Comparison of ENCODE assay signal across 29 mouse cellular contexts in the genomic region with DNA sequence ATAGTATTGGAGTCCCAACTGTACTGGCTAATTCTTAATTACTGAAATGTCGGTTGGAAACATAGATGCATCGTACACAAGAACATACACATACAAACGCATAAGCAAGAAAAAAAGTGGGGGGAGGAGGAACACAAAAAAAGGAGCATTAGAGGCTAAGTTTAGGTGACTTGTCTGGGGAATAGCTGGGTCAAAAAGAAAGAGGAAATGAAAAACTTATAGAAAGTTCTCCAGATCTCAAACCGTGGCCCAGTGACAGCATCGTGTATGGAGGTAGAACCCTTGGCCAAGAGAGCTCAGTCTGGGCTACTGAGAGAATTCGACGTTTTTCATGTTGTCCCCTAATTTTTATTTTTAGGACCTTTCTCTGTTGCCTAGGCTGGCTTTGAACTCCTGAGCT. TPM values are rescaled to one million over a fixed set of nuclear protein-coding genes. Genes with fewer than 3 reads are reported as not detected.
"Had no signal": no experiment of that assay in that cellular context is flagged by ENCODE, and none has a peak within 500 bp of the region (broad histone marks: within the 10 kb centered on the region; RNA-seq: fewer than 3 reads in every experiment).

No protein-coding gene starts in this region.

- DNase-seq: kidney, adult 18-20 months; kidney, adult 9 months; kidney, postnatal 14 days; kidney, postnatal 4 days; left cerebral cortex, postnatal 4 days; liver, postnatal 0 days; lung, embryonic 14.5 days; right cerebral cortex, adult 18-20 months; right cerebral cortex, postnatal 14 days; thymus, adult 2 months; thymus, postnatal 36 days had no signal

- H3K36me3 ChIP-seq: limb, embryonic 12.5 days; limb, embryonic 15.5 days; midbrain, embryonic 12.5 days; midbrain, embryonic 15.5 days; neural tube, embryonic 12.5 days; neural tube, embryonic 15.5 days had no signal

- H3K27me3 ChIP-seq: limb, embryonic 12.5 days; limb, embryonic 15.5 days; midbrain, embryonic 12.5 days; midbrain, embryonic 15.5 days; neural tube, embryonic 12.5 days; neural tube, embryonic 15.5 days had no signal

RNA-seq across cellular contexts. Expression of a gene that starts 27.8 kb away (rescaled TPM):
- total RNA-seq: layer of hippocampus, adult 18-20 months; layer of hippocampus, postnatal 14 days; left cerebral cortex, adult 8-10 months; left cerebral cortex, postnatal 14 days; left cerebral cortex, postnatal 4 days had no signal
- polyA plus RNA-seq: kidney, embryonic 16.5 days; limb, embryonic 12.5 days; liver, embryonic 11.5 days; liver, embryonic 14.5 days; liver, postnatal 0 days; lung, embryonic 14.5 days; lung, postnatal 0 days; macrophage; midbrain, embryonic 12.5 days; midbrain, embryonic 15.5 days; neural tube, embryonic 12.5 days; neural tube, embryonic 15.5 days; stomach, embryonic 14.5 days; stomach, postnatal 0 days had no signal

RNA-seq across cellular contexts. Expression of a gene that starts 52.3 kb away (rescaled TPM):
- total RNA-seq: megakaryocyte, adult 5-6 weeks had no signal
- polyA plus RNA-seq: lung, embryonic 14.5 days; macrophage had no signal
